Mouse (Mus musculus) midbrain, postnatal 0 days (tissue): ENCODE measurements around the gene 5730596B20Rik. TPM values are rescaled to one million over a fixed set of nuclear protein-coding genes. Genes with fewer than 3 reads are reported as not detected.
A peak's percentile ranks its signal among the peaks of the same experiment; 100 is the strongest.

Source experiments
- ATAC-seq: fragments of 200-750 bp; cut with Nextera tagmentation; 2 replicates; pipeline ENCODE4 v1.8.0; 2017; ENCODE audit warnings: moderate number of reproducible peaks, mild to moderate bottlenecking, moderate TSS enrichment, moderate library complexity; ENCODE audit not compliant: low FRiP score
- DNase-seq: peaks from one replicate; pipeline ENCODE4 v3.0.0-alpha.2; 2015; ENCODE audit warnings: low spot score
- H3K27ac ChIP-seq: fragments of 300-500 bp; sonication (generic); 2 replicates; pipeline ENCODE4 v1.5.1; 2014; ENCODE audit warnings: low read depth, mild to moderate bottlenecking, low read length, mixed read lengths
- H3K27me3 ChIP-seq: fragments of 300-500 bp; sonication (generic); 2 replicates; pipeline ENCODE4 v1.6.1; 2014; ENCODE audit warnings: low read length, control low read depth, mixed read lengths; ENCODE audit not compliant: insufficient read depth
- H3K36me3 ChIP-seq: fragments of 300-500 bp; sonication (generic); 2 replicates; pipeline ENCODE4 v1.6.1; 2014; ENCODE audit warnings: low read length, control low read depth, mixed read lengths; ENCODE audit not compliant: insufficient read depth
- H3K4me1 ChIP-seq: fragments of 300-500 bp; sonication (generic); 2 replicates; pipeline ENCODE4 v1.6.1; 2014; ENCODE audit warnings: mild to moderate bottlenecking, control low read depth, antibody characterized with exemption, low read length, mixed read lengths; ENCODE audit not compliant: insufficient read depth
- H3K4me2 ChIP-seq: fragments of 300-500 bp; sonication (generic); 2 replicates; pipeline ENCODE4 v1.6.1; 2014; ENCODE audit warnings: low read depth, mild to moderate bottlenecking, low read length, mixed read lengths; ENCODE audit not compliant: poor library complexity, severe bottlenecking
- H3K4me3 ChIP-seq: fragments of 300-500 bp; sonication (generic); 2 replicates; pipeline ENCODE4 v1.5.1; 2014; ENCODE audit warnings: low read depth, mild to moderate bottlenecking, low read length, moderate library complexity
- H3K9ac ChIP-seq: fragments of 300-500 bp; sonication (generic); replicated peaks from 2 replicates; pipeline ENCODE4 v1.6.1; 2014; ENCODE audit warnings: mild to moderate bottlenecking, low read length, moderate library complexity, mixed read lengths; ENCODE audit not compliant: poor library complexity, severe bottlenecking
- H3K9me3 ChIP-seq: fragments of 300-500 bp; sonication (generic); 2 replicates; pipeline ENCODE4 v1.6.1; 2016; ENCODE audit warnings: low read length, control low read depth
- CTCF ChIP-seq: IDR thresholded peaks from 2 replicates; pipeline ENCODE4 v1.5.1; 2016; ENCODE audit warnings: antibody characterized with exemption, mild to moderate bottlenecking
- WGBS: fragments of 180-500 bp; shearing (Covaris S2); extraction: QIAGEN DNeasy Blood & Tissue Kit; methylation state at CpG from one replicate; pipeline ENCODE4 v1.1.7; 2014; 5-methylcytosine and 5-hydroxymethylcytosine counted together
- polyA plus RNA-seq: library from polyadenylated mRNA; unstranded; fragments of >200 nt; fragmentation: Nextera tagmentation; extraction: Ambion mirVana; gene quantifications from 2 replicates; pipeline ENCODE4 v1.2.1, GENCODE M21; 2015
- total RNA-seq: library from RNA; depleted of rRNA; stranded (reverse); fragments of >200 nt; gene quantifications from 2 replicates; pipeline ENCODE4 v1.2.3, GENCODE M21; 2014

5730596B20Rik gene
- total and polyA plus RNA-seq, 2 experiments from 2014 or later, result not detected

DNA sequence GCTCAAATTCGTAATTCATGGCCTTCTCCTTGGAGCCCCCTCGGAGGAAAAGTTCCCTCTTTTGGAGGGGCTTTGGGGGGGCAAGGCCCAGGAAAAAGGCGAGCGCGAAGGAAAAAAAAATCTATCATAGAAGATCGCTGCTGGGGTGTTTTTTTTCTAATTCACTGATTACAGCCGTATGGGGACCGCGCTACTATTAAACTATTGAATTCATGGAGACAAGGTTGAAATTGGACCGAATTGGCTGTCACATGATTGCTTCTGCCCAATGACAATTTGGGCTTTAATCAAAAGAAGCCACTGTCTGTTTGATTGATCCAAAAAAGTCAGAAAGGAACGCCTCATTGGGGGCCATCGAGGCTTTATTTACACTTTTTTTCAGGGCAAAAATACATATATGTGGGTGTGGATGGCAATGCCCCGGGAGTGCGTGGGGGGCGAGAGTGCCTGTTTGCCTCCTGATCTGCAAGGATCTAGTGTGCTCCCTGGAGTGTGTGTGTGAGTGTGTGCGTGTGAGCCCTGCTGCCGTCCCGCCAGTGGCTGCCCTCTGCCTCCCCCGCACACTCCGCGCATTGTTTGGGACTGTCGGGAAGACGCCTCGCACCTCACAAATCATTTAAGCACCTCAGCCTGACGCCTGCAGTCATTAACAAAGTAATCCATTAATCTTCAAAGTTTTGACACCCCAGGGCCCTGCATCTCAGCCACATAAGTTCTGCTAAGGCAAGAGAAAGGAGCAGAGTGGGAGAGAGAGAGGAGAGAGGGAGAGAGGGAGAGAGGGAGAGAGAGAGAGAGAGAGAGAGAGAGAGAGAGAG lies 12.5 kb upstream of the 5730596B20Rik start, which contains the start of gene Hoxa2:
Hoxa2 (minus strand) TSS at position 206 of the 815 bp plus-strand sequence.
- Histone ChIP-seq H3K4me2 (no peak within 1 kb of the TSS), H3K9me3 (no peaks in the 10 kb centered on the region), H3K4me1 (no peaks in the 10 kb centered on the region), H3K9ac (no peak within 1 kb of the TSS), H3K4me3 (peak within 1 kb of the TSS; percentile 13; the same call in 1 of the 2 replicates), H3K36me3 (no peaks in the 10 kb centered on the region), H3K27ac (no peak within 1 kb of the TSS), H3K27me3 (peaks cover 73% of the 10 kb centered on the region)
- peak; percentile 85 for DNase-seq
- TF ChIP-seq CTCF, result no peak
- under 1% methylated on average over 25 of the region's 25 CpGs for WGBS
- ATAC-seq, result no peak

DNA sequence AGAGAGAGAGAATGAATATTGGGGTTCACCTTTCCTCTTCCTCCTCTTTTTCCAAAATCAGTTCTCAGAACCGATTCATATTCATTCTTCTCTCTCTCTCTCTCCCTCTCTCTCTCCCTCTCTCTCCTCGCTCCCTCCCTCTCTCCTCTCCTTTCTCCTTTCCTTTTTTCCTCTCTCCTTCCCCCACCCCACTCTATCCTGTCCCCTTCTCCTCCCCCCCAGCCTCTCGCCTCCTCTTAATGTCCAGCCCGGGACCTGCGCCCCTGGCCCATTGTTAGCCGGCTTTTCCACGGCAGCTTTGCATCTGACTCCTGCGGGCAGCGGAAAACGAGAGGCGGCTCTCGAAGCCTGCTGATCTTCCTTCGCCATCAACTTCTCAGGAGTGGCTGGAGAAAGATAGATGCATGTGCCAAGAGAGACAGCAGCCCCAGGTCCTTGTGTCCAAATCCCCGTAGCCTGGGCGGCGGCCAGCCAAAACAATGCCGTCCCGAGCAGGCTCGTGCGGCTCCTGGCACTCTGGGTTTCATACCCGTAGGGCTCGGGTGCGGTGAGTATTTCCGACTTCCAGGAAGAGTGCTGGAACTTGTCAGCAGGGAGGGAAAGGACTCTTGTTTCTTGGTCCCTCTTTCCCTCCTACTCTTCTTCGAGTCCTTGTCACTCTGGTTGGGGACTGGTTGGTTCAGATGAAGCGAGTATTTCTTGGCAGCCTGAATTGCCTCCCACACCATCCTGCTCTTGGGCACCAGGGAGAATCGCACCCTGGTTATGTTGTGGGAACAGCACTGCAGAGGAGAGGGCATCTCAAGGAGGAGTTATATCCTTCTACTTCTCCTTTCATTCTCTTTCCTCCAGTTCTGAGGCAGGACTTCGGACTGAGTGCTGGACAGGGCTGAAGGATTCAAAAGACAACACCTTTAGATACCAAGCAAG lies 11.6 kb upstream of the 5730596B20Rik start:
- no peak for TF ChIP-seq CTCF
- Histone ChIP-seq H3K9me3 (no peaks in the 10 kb centered on the region), H3K36me3 (no peaks in the 10 kb centered on the region), H3K27me3 (peaks cover 73% of the 10 kb centered on the region), H3K4me3 (no peak overlapping the region), H3K4me1 (no peaks in the 10 kb centered on the region), H3K9ac (no peak overlapping the region), H3K27ac (no peak overlapping the region), H3K4me2 (no peak overlapping the region)
- ATAC-seq (no peak), DNase-seq (no peak)
- WGBS, result 2% methylated on average over 28 of the region's 28 CpGs

DNA sequence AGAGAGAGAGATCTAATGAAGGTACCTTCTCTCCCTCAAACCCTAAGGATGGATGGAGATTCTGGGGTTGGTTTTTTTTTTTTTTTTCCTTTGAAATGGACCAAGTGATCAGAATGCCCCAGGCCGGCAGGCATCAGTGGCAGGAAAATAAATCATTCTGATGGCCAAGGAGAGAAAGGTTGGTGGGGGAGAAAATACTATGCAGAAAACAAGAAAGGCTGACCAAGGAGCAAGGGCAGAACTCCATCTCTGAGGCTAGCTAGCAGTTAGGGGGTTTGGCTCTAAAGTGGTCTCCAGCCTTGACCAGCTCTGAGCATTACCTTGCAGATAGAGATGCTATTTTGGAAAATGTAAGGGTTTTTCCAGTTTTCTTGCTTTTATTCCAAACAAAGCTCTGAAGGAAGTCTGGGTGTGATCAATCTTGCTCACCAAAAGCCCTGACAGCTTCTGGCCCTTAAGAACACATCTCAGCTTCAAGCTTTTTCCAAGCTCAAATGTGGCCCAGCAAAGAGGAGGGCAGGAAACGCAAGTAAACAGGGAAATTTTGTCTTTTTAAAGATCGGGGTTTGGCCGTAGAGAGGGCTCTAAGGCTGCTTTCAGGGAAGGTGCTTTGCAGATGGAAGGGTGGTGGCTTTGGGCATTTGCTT lies 10.7 kb upstream of the 5730596B20Rik start:
- DNase-seq (no peak), ATAC-seq (no peak)
- no peaks in the 10 kb centered on the region for H3K36me3 ChIP-seq
- no peak overlapping the region for H3K9ac ChIP-seq
- H3K27ac ChIP-seq, result no peak overlapping the region
- H3K4me1 ChIP-seq, result no peaks in the 10 kb centered on the region
- H3K4me3 ChIP-seq, result no peak overlapping the region
- WGBS, result 3% methylated on average over 4 of the region's 4 CpGs
- peaks cover 76% of the 10 kb centered on the region for H3K27me3 ChIP-seq
- no peak for TF ChIP-seq CTCF
- no peaks in the 10 kb centered on the region for H3K9me3 ChIP-seq
- no peak overlapping the region for H3K4me2 ChIP-seq

DNA sequence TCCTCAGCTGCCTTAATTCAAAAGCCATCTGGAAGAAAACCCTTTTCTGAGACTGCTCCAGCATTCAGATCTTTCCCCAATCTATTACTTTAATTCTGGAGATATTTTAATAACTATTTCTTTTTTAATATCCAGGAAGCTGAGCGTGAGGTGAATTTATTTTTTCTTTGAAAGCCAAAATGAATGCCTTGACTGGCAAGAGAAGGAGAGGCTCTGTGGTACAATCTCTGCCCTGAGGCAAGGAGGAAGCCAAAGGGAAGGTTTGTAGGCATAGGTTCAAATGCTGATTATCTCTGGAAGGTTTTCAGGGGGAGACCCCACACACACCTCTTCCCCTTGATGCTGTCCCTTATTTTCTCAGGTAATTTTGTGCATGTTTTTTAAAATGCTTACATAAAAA lies 10.1 kb upstream of the 5730596B20Rik start:
- H3K9ac ChIP-seq, result no peak overlapping the region
- H3K27ac ChIP-seq, result no peak overlapping the region
- ATAC-seq, result no peak

DNA sequence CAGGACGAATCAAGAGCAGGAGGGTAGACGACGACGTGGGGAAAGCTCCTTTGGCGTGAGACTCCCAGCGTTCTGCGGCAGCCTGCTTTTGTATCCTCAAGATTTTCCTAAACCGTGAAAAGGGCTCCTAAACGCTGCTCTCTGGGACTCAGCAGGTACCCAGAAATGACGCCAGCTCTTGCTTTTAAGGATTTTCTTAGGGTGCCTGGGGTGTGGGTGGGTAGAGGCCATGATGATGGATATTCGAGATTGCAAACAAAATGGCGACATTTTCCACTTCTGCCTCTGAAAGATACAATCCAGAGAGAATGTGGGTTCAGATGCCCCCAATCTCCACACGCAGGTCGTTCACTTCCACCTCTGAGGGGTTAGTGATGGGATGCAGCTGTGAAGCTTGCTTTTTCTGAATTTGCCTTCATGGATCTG lies 9.5 kb upstream of the 5730596B20Rik start:
- ATAC-seq (no peak), DNase-seq (no peak)
- no peaks in the 10 kb centered on the region for H3K9me3 ChIP-seq
- H3K4me3 ChIP-seq, result no peak overlapping the region
- no peak overlapping the region for H3K4me2 ChIP-seq
- no peak overlapping the region for H3K27ac ChIP-seq
- no peak overlapping the region for H3K9ac ChIP-seq
- H3K4me1 ChIP-seq, result no peaks in the 10 kb centered on the region
- under 1% methylated on average over 14 of the region's 14 CpGs for WGBS
- no peak for TF ChIP-seq CTCF
- no peaks in the 10 kb centered on the region for H3K36me3 ChIP-seq
- peaks cover 82% of the 10 kb centered on the region for H3K27me3 ChIP-seq

More for the DNA sequence above, 10.1 kb upstream of the 5730596B20Rik start:
- no peak for TF ChIP-seq CTCF
- Histone ChIP-seq H3K4me2 (no peak overlapping the region), H3K27me3 (peaks cover 78% of the 10 kb centered on the region), H3K36me3 (no peaks in the 10 kb centered on the region), H3K4me1 (no peaks in the 10 kb centered on the region), H3K9me3 (no peaks in the 10 kb centered on the region), H3K4me3 (no peak overlapping the region)
- 10% methylated on average over 1 of the region's 1 CpGs for WGBS
- no peak for DNase-seq
